Mouse (Mus musculus) stomach, embryonic 14.5 days (tissue): ENCODE data around the gene Ednra. TPM values are rescaled to one million over a fixed set of nuclear protein-coding genes. Genes with fewer than 3 reads are reported as not detected.

ENCODE experiments used
- ATAC-seq: fragments of 200-750 bp; cut with Nextera tagmentation; 2 replicates; pipeline ENCODE4 v1.8.0; 2017; ENCODE audit warnings: low read depth, moderate TSS enrichment; ENCODE audit not compliant: insufficient number of reproducible peaks, insufficient read depth, low FRiP score
- H3K27ac ChIP-seq: fragments of 300-500 bp; sonication (generic); 2 replicates; pipeline ENCODE4 v1.5.1; 2014; ENCODE audit warnings: mild to moderate bottlenecking, low read length, moderate library complexity, mixed read lengths
- H3K27me3 ChIP-seq: fragments of 300-500 bp; sonication (generic); 2 replicates; pipeline ENCODE4 v1.6.1; 2014; ENCODE audit warnings: low read length, control low read depth, mixed read lengths; ENCODE audit not compliant: control insufficient read depth, insufficient read depth
- H3K36me3 ChIP-seq: fragments of 300-500 bp; sonication (generic); 2 replicates; pipeline ENCODE4 v1.6.1; 2014; ENCODE audit warnings: mild to moderate bottlenecking, control low read depth, low read length, moderate library complexity, mixed read lengths; ENCODE audit not compliant: control insufficient read depth, insufficient read depth
- H3K4me1 ChIP-seq: fragments of 300-500 bp; sonication (generic); 2 replicates; pipeline ENCODE4 v1.6.1; 2014; ENCODE audit warnings: low read length, control low read depth, mixed read lengths; ENCODE audit not compliant: control insufficient read depth, insufficient read depth
- H3K4me2 ChIP-seq: fragments of 300-500 bp; sonication (generic); replicated peaks from 2 replicates; pipeline ENCODE4 v1.6.1; 2014; ENCODE audit warnings: low read depth, low read length, control low read depth
- H3K4me3 ChIP-seq: fragments of 300-500 bp; sonication (generic); 2 replicates; pipeline ENCODE4 v1.5.1; 2014; ENCODE audit warnings: low read depth, low read length, control low read depth
- H3K9ac ChIP-seq: fragments of 300-500 bp; sonication (generic); replicated peaks from 2 replicates; pipeline ENCODE4 v1.6.1; 2014; ENCODE audit warnings: low read depth, mild to moderate bottlenecking, control low read depth, low read length, moderate library complexity, mixed read lengths
- H3K9me3 ChIP-seq: fragments of 300-500 bp; sonication (generic); 2 replicates; pipeline ENCODE4 v1.6.1; 2016; ENCODE audit warnings: low read depth, low read length, control low read depth; ENCODE audit not compliant: control insufficient read depth
- WGBS: fragments of 180-500 bp; shearing (Covaris S2); extraction: QIAGEN DNeasy Blood & Tissue Kit; methylation state at CpG from one replicate; pipeline ENCODE4 v1.1.7; 2014; 5-methylcytosine and 5-hydroxymethylcytosine counted together
- polyA plus RNA-seq: library from polyadenylated mRNA; unstranded; fragments of >200 nt; fragmentation: Nextera tagmentation; extraction: Ambion mirVana; gene quantifications from 2 replicates; pipeline ENCODE4 v1.2.1, GENCODE M21; 2014

Gene Ednra
- polyA plus RNA-seq, 1 experiment from 2014 or later = 42.1 TPM

DNA sequence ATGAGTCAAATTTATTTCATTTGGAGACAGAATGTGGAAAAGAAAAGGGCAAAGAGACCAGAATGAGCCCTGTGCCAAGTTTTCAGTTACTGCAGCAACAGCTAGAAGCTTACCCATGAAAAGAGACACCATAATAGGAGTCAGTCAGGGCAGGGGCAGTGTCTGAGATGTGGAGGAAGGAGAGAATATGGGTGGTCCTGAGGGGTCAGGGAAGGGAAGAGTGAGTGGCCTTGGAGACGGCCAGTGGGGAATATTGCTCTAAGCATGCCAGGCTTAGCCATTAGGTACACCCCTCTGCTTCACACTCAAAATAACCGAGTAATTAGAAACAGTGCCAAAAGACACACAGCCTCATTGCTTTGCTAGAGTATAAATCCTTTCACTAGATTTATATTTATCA, 9.5 kb upstream of the Ednra start:
- Histone ChIP-seq H3K27ac (no peak overlapping the region), H3K4me1 (no peaks in the 10 kb centered on the region), H3K9ac (no peak overlapping the region), H3K9me3 (no peaks in the 10 kb centered on the region; the same call in 1 of the 2 replicates), H3K27me3 (no peaks in the 10 kb centered on the region), H3K36me3 (no peaks in the 10 kb centered on the region), H3K4me2 (no peak overlapping the region), H3K4me3 (no peak overlapping the region)
- 75% methylated on average over 2 of the region's 2 CpGs for WGBS
- no peak for ATAC-seq

- H3K27me3 ChIP-seq = no peaks in the 10 kb centered on the region
- H3K4me2 ChIP-seq = no peak overlapping the region
- H3K4me3 ChIP-seq = no peak overlapping the region
- H3K9ac ChIP-seq = no peak overlapping the region
- no peaks in the 10 kb centered on the region for H3K4me1 ChIP-seq
- H3K27ac ChIP-seq = no peak overlapping the region
- H3K9me3 ChIP-seq = no peaks in the 10 kb centered on the region; the same call in 1 of the 2 replicates
- WGBS = 68% methylated on average over 3 of the region's 3 CpGs
- H3K36me3 ChIP-seq = no peaks in the 10 kb centered on the region
- ATAC-seq = no peak
Measured at GRCm38 (mm10) chr8:77732964-77733363, 8.7 kb upstream of the Ednra start.

GRCm38 (mm10) chr8:77725406-77725805, 1.1 kb upstream of the Ednra start:
- H3K4me1 ChIP-seq = peaks cover 13% of the 10 kb centered on the region
- no peak overlapping the region for H3K4me3 ChIP-seq
- H3K36me3 ChIP-seq = no peaks in the 10 kb centered on the region
- no peak for ATAC-seq
- H3K9ac ChIP-seq = no peak overlapping the region
- H3K27ac ChIP-seq = no peak overlapping the region
- no peaks in the 10 kb centered on the region for H3K9me3 ChIP-seq
- H3K27me3 ChIP-seq = no peaks in the 10 kb centered on the region
- no peak overlapping the region for H3K4me2 ChIP-seq
- 62% methylated on average over 5 of the region's 5 CpGs for WGBS

DNA sequence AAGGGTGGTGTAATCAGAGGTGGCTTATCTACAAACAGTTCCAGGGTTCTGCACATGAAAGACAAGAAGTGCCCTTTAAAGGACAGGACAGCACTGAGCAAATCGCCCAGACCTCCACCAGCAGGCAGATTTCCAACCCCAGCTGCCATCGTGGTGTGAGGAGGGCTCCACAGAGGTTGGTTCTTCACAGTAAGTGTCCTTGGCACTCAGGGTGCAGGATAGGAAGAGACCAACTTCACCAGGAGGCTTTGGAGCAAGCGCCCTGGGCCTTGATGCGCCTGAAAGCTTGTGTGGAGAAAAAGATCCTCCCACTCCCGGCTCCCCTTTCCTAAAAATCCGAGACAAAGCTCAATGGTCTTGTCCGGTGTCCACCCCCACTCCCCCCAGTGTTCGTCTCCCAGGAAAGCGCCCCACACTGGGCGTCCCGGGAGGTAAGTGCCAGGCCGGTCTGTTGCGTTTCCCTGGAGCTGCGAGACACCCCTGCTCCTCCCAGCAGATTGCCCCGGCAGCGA, 674 bp downstream of the Ednra start:
- WGBS = 1% methylated on average over 16 of the region's 16 CpGs

GRCm38 (mm10) chr8:77723018-77723417, 1.2 kb downstream of the Ednra start:
- peak overlapping the region; percentile 41 for H3K4me2 ChIP-seq
- no peaks in the 10 kb centered on the region for H3K9me3 ChIP-seq
- peak overlapping the region; percentile 51 for H3K4me3 ChIP-seq
- 68% methylated on average over 4 of the region's 4 CpGs for WGBS
- H3K27me3 ChIP-seq = no peaks in the 10 kb centered on the region
- H3K36me3 ChIP-seq = peaks cover 10% of the 10 kb centered on the region; the same call in 1 of the 2 replicates
- no peak for ATAC-seq
- H3K4me1 ChIP-seq = peaks cover 13% of the 10 kb centered on the region
- H3K27ac ChIP-seq = peak overlapping the region; percentile 95
- H3K9ac ChIP-seq = peak overlapping the region; percentile 70

More for the DNA sequence above, 674 bp downstream of the Ednra start:
- peaks cover 13% of the 10 kb centered on the region for H3K4me1 ChIP-seq
- H3K36me3 ChIP-seq = peaks cover 10% of the 10 kb centered on the region; the same call in 1 of the 2 replicates
- no peaks in the 10 kb centered on the region for H3K9me3 ChIP-seq
- peak overlapping the region; percentile 51 for H3K4me3 ChIP-seq
- H3K4me2 ChIP-seq = peak overlapping the region; percentile 41
- H3K27ac ChIP-seq = peak overlapping the region; percentile 95
- ATAC-seq = peak; percentile 54; the same call in 1 of the 2 replicates
- no peaks in the 10 kb centered on the region for H3K27me3 ChIP-seq
- peak overlapping the region; percentile 70 for H3K9ac ChIP-seq

GRCm38 (mm10) chr8:77718933-77719332, 5.3 kb downstream of the Ednra start:
- Histone ChIP-seq H3K4me2 (no peak overlapping the region), H3K27ac (no peak overlapping the region), H3K36me3 (peaks cover 10% of the 10 kb centered on the region; the same call in 1 of the 2 replicates), H3K4me1 (no peaks in the 10 kb centered on the region), H3K9ac (no peak overlapping the region), H3K4me3 (no peak overlapping the region), H3K27me3 (no peaks in the 10 kb centered on the region), H3K9me3 (no peaks in the 10 kb centered on the region)
- 79% methylated on average over 2 of the region's 2 CpGs for WGBS
- ATAC-seq = no peak

GRCm38 (mm10) chr8:77717036-77717435, 7.2 kb downstream of the Ednra start:
- no peak overlapping the region for H3K27ac ChIP-seq
- no peaks in the 10 kb centered on the region for H3K27me3 ChIP-seq
- no peaks in the 10 kb centered on the region for H3K9me3 ChIP-seq
- no peak overlapping the region for H3K9ac ChIP-seq
- WGBS = 30% methylated on average over 2 of the region's 2 CpGs
- H3K36me3 ChIP-seq = peaks cover 10% of the 10 kb centered on the region; the same call in 1 of the 2 replicates
- H3K4me1 ChIP-seq = peaks cover 5% of the 10 kb centered on the region; the same call in 1 of the 2 replicates
- H3K4me3 ChIP-seq = no peak overlapping the region
- H3K4me2 ChIP-seq = no peak overlapping the region
- ATAC-seq = no peak

DNA sequence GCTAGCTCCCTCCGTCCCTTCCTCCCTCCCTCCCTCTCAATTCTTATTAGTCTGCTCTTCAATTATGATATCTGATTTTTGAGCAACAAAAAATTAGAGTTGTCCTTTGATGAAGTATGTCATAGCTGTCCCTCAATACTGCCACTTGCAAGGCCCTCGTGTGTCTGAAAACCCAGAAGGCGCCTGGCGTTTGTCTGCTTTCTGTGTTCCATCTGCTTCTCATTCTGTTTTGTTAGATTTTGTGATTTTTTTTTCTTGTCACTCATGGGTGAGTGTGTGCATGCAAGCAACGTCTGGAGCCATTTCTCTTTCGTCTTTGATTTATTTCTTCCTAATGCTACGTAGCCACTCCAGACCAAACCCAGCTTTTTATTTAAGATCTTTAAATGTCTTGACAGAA, 9.8 kb downstream of the Ednra start:
- Histone ChIP-seq H3K4me3 (no peak overlapping the region), H3K9me3 (no peaks in the 10 kb centered on the region), H3K27me3 (no peaks in the 10 kb centered on the region), H3K36me3 (peaks cover 3% of the 10 kb centered on the region; the same call in 1 of the 2 replicates), H3K9ac (no peak overlapping the region), H3K4me1 (peaks cover 10% of the 10 kb centered on the region; the same call in 1 of the 2 replicates), H3K27ac (no peak overlapping the region), H3K4me2 (no peak overlapping the region)
- WGBS = 66% methylated on average over 7 of the region's 7 CpGs
- no peak for ATAC-seq

DNA sequence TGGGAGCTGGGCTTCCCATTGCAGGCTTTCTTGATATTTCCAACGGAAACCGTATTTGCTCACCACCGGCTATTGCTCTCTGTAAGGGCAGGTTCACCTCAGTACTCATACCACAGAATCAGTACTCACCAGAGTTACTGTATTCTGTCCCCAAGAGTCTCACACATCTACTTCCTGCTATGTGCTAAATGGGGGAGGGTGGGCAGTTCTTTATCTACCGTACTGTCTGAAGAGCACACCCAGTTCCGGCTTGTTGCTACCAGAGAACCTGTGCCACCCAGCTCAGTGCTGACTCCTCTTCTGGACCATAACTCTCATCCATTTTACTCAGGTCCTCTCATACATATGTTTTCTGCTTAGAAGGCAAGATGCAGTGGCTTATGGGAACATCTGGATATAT, 10.6 kb downstream of the Ednra start:
- Histone ChIP-seq H3K9me3 (no peaks in the 10 kb centered on the region), H3K36me3 (no peaks in the 10 kb centered on the region), H3K9ac (no peak overlapping the region), H3K4me2 (no peak overlapping the region), H3K27me3 (no peaks in the 10 kb centered on the region), H3K4me3 (no peak overlapping the region), H3K27ac (no peak overlapping the region), H3K4me1 (peaks cover 10% of the 10 kb centered on the region; the same call in 1 of the 2 replicates)
- no peak for ATAC-seq
- 78% methylated on average over 5 of the region's 5 CpGs for WGBS
